Mouse (Mus musculus) G1E (cell line): ENCODE data around the gene Tut1. TPM values are rescaled to one million over a fixed set of nuclear protein-coding genes. Genes with fewer than 3 reads are reported as not detected.

Experiments used
- ATAC-seq: 2 replicates; pipeline ENCODE4 v1.8.0; 2016; ENCODE audit warnings: mild to moderate bottlenecking; ENCODE audit not compliant: insufficient number of reproducible peaks, poor library complexity, low FRiP score, severe bottlenecking; ENCODE audit errors: extremely low read depth
- DNase-seq: peaks from one replicate; pipeline ENCODE4 v3.0.0; 2012; ENCODE audit warnings: low spot score
- H3K27me3 ChIP-seq: 2 replicates; pipeline ENCODE4 v1.6.1; 2012; ENCODE audit warnings: mild to moderate bottlenecking, low read length, inconsistent platforms; ENCODE audit not compliant: insufficient read depth
- H3K36me3 ChIP-seq: replicated peaks from 2 replicates; pipeline ENCODE3; 2012; ENCODE audit warnings: mild to moderate bottlenecking, inconsistent platforms
- H3K4me1 ChIP-seq: 2 replicates; pipeline ENCODE4 v1.6.1; 2012; ENCODE audit warnings: low read depth, low read length, inconsistent platforms, mixed read lengths; ENCODE audit not compliant: insufficient read depth
- H3K4me3 ChIP-seq: 2 replicates; pipeline ENCODE4 v1.5.1; 2012; ENCODE audit warnings: low read depth, mild to moderate bottlenecking, inconsistent platforms, low read length, moderate library complexity, mixed read lengths
- H3K9me3 ChIP-seq: replicated peaks from 2 replicates; pipeline ENCODE4 v1.6.1; 2012; ENCODE audit warnings: inconsistent platforms
- CTCF ChIP-seq: IDR thresholded peaks from 2 replicates; pipeline ENCODE4 v1.5.1; 2012; ENCODE audit warnings: low read depth, low read length, inconsistent platforms, mixed read lengths
- GATA1 ChIP-seq: IDR thresholded peaks from 2 replicates; pipeline ENCODE4 v1.6.1; 2012; ENCODE audit warnings: borderline replicate concordance, low read length, inconsistent platforms, mixed read lengths
- GATA2 ChIP-seq: IDR thresholded peaks from 2 replicates; pipeline ENCODE4 v1.6.1; 2012; ENCODE audit warnings: low read depth, low read length, inconsistent platforms, borderline replicate concordance
- POLR2AphosphoS5 ChIP-seq: IDR thresholded peaks from 2 replicates; pipeline ENCODE4 v1.6.1; 2012; ENCODE audit warnings: low read depth, low read length, inconsistent platforms; ENCODE audit not compliant: insufficient replicate concordance
- TAL1 ChIP-seq: conservative IDR thresholded peaks from 2 replicates; pipeline ENCODE4 v1.6.1; 2012; ENCODE audit warnings: low read depth, low read length, inconsistent platforms, mixed read lengths
- polyA plus RNA-seq: library from polyadenylated mRNA; stranded (reverse); fragments of >175 nt; gene quantifications from 2 replicates; pipeline ENCODE4 v1.2.3, GENCODE M21; 2012
- total RNA-seq, 2 experiments: library from RNA; stranded (forward) in 1 of 2; stranded (reverse) in 1 of 2; fragments of 200-1000 nt in 1 of 2; fragments of >200 nt in 1 of 2; fragmentation: Nextera tagmentation in 1 of 2; gene quantifications; 2 replicates each; pipeline ENCODE4 v1.2.3; 2014 to 2017

Tut1 gene
- total and polyA plus RNA-seq, 3 experiments = 17.8 to 60.9 (median 32.3) TPM

DNA sequence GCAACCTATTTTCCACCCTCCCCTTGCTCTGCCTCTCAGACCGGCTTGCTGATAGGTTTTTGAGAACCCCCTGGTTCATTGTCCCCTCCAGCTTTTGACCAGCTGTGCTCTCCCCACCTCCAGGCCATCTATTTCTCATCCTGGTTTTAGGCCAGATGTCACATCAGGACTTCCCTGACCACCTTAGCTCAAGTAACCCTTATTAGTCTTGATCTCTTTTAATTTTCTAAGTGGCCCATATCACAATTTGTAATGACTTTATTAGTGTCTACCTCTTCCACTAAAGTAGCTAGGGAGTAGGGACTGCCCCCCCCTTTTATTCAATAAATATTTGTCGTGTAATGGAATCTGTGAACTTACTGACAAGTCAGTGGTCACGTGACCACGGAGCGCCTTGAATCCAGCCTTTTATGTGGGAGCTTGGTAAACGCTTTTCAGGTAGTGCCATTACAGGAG lies 32.8 kb upstream of the Tut1 start:
- Histone ChIP-seq H3K27me3 (no peaks in the 10 kb centered on the region), H3K9me3 (no peaks in the 10 kb centered on the region), H3K4me1 (peaks cover 60% of the 10 kb centered on the region), H3K36me3 (peaks cover 53% of the 10 kb centered on the region), H3K4me3 (peak overlapping the region; percentile 85)
- ATAC-seq (no peak), DNase-seq (no peak)
- no peak for TF ChIP-seq GATA2
- no peak for TF ChIP-seq GATA1
- TF ChIP-seq POLR2AphosphoS5 = no peak
- TF ChIP-seq CTCF = no peak
- TF ChIP-seq TAL1 = no peak

DNA sequence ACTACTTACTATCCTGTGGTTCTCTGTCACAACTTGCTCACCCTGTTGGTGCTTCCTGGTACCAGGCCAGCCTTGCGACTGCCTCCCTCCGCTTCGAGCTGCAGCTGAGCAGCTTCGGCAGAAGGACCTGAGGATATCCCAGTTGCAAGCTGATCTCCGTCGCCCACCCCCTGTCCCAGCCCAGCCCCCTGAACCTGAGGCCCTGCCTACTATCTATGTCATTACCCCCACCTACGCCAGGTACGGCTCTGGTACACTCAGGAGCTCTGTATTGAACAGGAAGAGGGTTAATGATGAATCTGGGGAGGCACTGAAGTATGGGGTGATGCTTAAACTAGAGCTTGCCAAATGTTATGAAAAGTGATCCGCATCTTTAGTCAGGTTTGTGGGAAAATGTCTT lies 31.9 kb upstream of the Tut1 start:
- Histone ChIP-seq H3K27me3 (no peaks in the 10 kb centered on the region), H3K9me3 (no peaks in the 10 kb centered on the region), H3K4me3 (peak overlapping the region; percentile 85), H3K4me1 (peaks cover 69% of the 10 kb centered on the region), H3K36me3 (peaks cover 53% of the 10 kb centered on the region)
- ATAC-seq (no peak), DNase-seq (no peak)
- TF ChIP-seq GATA2 (no peak), TAL1 (no peak), CTCF (no peak), GATA1 (no peak), POLR2AphosphoS5 (no peak)

DNA sequence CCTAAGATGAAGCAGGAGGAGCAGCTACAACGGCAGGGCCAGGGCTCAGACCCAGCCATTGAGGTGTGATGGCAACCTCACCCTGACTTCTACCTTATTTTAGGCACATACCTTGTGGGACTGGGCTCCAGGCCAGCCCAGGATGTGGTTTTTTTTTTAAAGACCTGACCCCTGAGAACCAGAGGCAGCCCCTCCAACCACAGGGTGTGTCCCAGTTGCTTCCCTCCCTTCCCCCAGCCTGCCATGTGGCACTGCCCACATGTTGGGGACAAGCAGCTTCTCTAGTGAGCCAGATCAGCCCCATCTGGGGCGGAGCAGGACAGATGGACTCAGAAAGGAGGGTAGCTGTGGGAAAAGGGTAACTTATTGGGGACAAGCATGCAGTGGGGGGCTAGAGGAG lies 26.9 kb upstream of the Tut1 start:
- ATAC-seq (no peak), DNase-seq (no peak)
- TF ChIP-seq GATA1 (no peak), CTCF (no peak), GATA2 (no peak), TAL1 (no peak), POLR2AphosphoS5 (no peak)
- Histone ChIP-seq H3K4me3 (peak overlapping the region; percentile 66; the same call in 1 of the 2 replicates), H3K4me1 (peaks cover 93% of the 10 kb centered on the region), H3K36me3 (peaks cover 75% of the 10 kb centered on the region), H3K9me3 (no peaks in the 10 kb centered on the region), H3K27me3 (no peaks in the 10 kb centered on the region)

GRCm38 (mm10) chr19:8927891-8928525 lies 25.6 kb upstream of the Tut1 start:
- H3K27me3 ChIP-seq = no peaks in the 10 kb centered on the region
- H3K36me3 ChIP-seq = peaks cover 76% of the 10 kb centered on the region
- 0 out of 2 replicates have a peak, but pooled peaks have one; percentile 11 for TF ChIP-seq GATA2
- TF ChIP-seq POLR2AphosphoS5 = no peak
- TF ChIP-seq TAL1 = peak; percentile 96
- no peak for TF ChIP-seq CTCF
- no peak for TF ChIP-seq GATA1
- peaks cover 86% of the 10 kb centered on the region for H3K4me1 ChIP-seq
- peak overlapping the region; percentile 90 for H3K4me3 ChIP-seq
- peak; percentile 73 for ATAC-seq
- DNase-seq = peak; percentile 75
- H3K9me3 ChIP-seq = no peaks in the 10 kb centered on the region

- Histone ChIP-seq H3K9me3 (no peaks in the 10 kb centered on the region), H3K36me3 (peaks cover 76% of the 10 kb centered on the region), H3K27me3 (no peaks in the 10 kb centered on the region), H3K4me3 (peak overlapping the region; percentile 90), H3K4me1 (peaks cover 86% of the 10 kb centered on the region)
- peak; percentile 38 for DNase-seq
- TF ChIP-seq GATA1 (no peak), POLR2AphosphoS5 (no peak)
- ATAC-seq = no peak
These were observed 24.9 kb upstream of the Tut1 start for GRCm38 (mm10) chr19:8928689-8929223.

GRCm38 (mm10) chr19:8929224-8930088 lies 24.2 kb upstream of the Tut1 start, which contains the start of the genes Rom1 and Eml3:
TSS of gene Rom1 (minus strand) at chr19:8929356.
TSS of gene Eml3 (plus strand) at chr19:8929552.
- TF ChIP-seq TAL1 = no peak
- no peak for TF ChIP-seq POLR2AphosphoS5
- TF ChIP-seq GATA1 = no peak
- no peak for TF ChIP-seq GATA2
- TF ChIP-seq CTCF = no peak
- Histone ChIP-seq H3K4me3 (peak within 1 kb of the TSS; percentile 90), H3K36me3 (peaks cover 78% of the 10 kb centered on the region), H3K4me1 (peaks cover 85% of the 10 kb centered on the region), H3K27me3 (no peaks in the 10 kb centered on the region), H3K9me3 (no peaks in the 10 kb centered on the region)
- peak; percentile 87 for DNase-seq
- ATAC-seq = peak; percentile 18; the same call in 1 of the 2 replicates
